Mouse (Mus musculus) neural tube, embryonic 12.5 days (tissue): ENCODE data around the gene Surf1. TPM values are rescaled to one million over a fixed set of nuclear protein-coding genes. Genes with fewer than 3 reads are reported as not detected.
"Not testable (repeated sequence)": the region's sequence is repeated elsewhere in the genome, so short reads cannot be mapped to it uniquely, and the experiment has no call there.

ENCODE experiments used
- ATAC-seq: fragments of 200-750 bp; cut with Nextera tagmentation; 2 replicates; pipeline ENCODE4 v1.8.0; 2017; ENCODE audit warnings: low read depth, mild to moderate bottlenecking, moderate TSS enrichment, moderate library complexity; ENCODE audit not compliant: low FRiP score
- H3K27ac ChIP-seq: fragments of 300-500 bp; sonication (generic); 2 replicates; pipeline ENCODE4 v1.5.1; 2016
- H3K27me3 ChIP-seq: fragments of 300-500 bp; sonication (generic); replicated peaks from 2 replicates; pipeline ENCODE4 v1.6.1; 2016; ENCODE audit warnings: mild to moderate bottlenecking
- H3K36me3 ChIP-seq: fragments of 300-500 bp; sonication (generic); 2 replicates; pipeline ENCODE4 v1.6.1; 2016; ENCODE audit warnings: mild to moderate bottlenecking
- H3K4me1 ChIP-seq: fragments of 300-500 bp; sonication (generic); 2 replicates; pipeline ENCODE4 v1.6.1; 2016
- H3K4me2 ChIP-seq: fragments of 300-500 bp; sonication (generic); replicated peaks from 2 replicates; pipeline ENCODE4 v1.6.1; 2016; ENCODE audit warnings: mild to moderate bottlenecking
- H3K4me3 ChIP-seq: fragments of 300-500 bp; sonication (generic); 2 replicates; pipeline ENCODE4 v1.5.1; 2016
- H3K9ac ChIP-seq: fragments of 300-500 bp; sonication (generic); 2 replicates; pipeline ENCODE4 v1.6.1; 2016; ENCODE audit warnings: mild to moderate bottlenecking
- H3K9me3 ChIP-seq: fragments of 300-500 bp; sonication (generic); 2 replicates; pipeline ENCODE4 v1.6.1; 2016; ENCODE audit warnings: mild to moderate bottlenecking
- WGBS: fragments of 180-500 bp; shearing (Covaris S2); methylation state at CpG from one replicate; pipeline ENCODE4 v1.1.7; 2016; 5-methylcytosine and 5-hydroxymethylcytosine counted together
- polyA plus RNA-seq: library from polyadenylated mRNA; unstranded; fragments of >200 nt; fragmentation: Nextera tagmentation; extraction: Ambion mirVana; gene quantifications from 2 replicates; pipeline ENCODE4 v1.2.1, GENCODE M21; 2016

The Surf1 gene
- polyA plus RNA-seq, 1 experiment from 2014 or later = 59.5 TPM

DNA sequence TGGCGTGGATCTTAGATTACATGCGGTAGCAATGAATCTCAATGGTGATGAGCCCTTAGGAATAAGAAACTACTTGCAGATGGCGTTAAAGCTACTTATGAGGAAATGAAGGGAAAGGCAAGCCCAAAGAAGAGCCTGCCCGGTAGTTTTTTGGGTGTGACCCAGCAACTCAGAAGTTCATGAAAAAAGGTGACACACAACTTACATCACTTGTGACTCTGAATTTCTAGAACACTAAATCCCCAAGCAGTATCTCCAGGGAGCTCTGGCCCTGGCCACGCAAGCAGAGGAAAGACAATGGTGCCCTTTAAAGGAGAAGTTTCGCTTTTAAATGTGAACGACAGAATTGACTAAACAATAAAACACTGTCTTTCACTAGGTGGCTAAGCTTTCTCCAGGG lies 13.0 kb downstream of the Surf1 start:
- ATAC-seq = no peak
- H3K9ac ChIP-seq = peak overlapping the region; percentile 60
- H3K4me3 ChIP-seq = peak overlapping the region; percentile 59
- H3K27ac ChIP-seq = peak overlapping the region; percentile 65
- WGBS = 12% methylated on average over 7 of the region's 7 CpGs
- no peaks in the 10 kb centered on the region for H3K27me3 ChIP-seq
- no peaks in the 10 kb centered on the region for H3K9me3 ChIP-seq
- H3K4me1 ChIP-seq = peaks cover 26% of the 10 kb centered on the region
- peaks cover 45% of the 10 kb centered on the region for H3K36me3 ChIP-seq
- H3K4me2 ChIP-seq = peak overlapping the region; percentile 63

DNA sequence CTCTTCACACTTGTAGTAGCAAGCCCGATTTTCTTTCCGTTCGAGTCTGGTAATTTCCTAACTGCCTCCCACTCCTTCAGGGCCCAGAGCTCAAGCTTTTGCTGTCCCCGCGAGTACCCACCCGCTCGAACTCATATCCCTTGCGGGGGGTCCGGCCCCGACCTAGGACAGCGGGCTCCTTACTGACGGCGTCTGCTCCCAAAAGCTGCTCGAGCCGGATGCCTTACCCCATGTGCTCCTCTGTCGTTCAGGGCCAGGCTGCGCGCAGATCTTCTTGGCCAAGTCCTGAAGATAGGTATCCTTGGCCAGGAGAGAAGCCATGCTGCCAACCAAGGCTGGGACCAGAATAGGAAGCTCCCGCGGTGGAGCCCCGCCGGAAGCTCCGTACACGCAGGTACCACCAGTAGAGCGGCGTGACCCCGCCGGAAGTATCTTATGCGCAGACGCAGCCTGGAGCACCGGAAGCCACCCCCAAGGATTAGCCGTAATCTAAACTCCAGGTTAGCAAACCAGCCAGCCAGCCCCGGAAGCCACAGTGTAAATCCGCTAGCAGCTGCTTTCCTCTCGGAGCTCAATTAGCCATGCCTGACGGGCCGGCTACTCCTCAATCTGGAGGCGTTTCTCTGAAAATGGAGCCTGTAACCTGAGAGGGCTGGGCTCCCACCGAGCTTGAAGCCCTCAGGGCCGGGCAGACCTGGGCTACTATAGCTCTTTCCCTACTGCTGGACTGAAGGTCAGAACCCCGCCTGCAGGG lies 13.7 kb downstream of the Surf1 start, which contains the start of gene Surf6:
TSS of gene Surf6 (minus strand) at position 413 of the 754 bp plus-strand sequence.
- Histone ChIP-seq H3K9me3 (no peaks in the 10 kb centered on the region), H3K36me3 (peaks cover 48% of the 10 kb centered on the region), H3K9ac (peak within 1 kb of the TSS; percentile 60), H3K27me3 (no peaks in the 10 kb centered on the region), H3K27ac (peak within 1 kb of the TSS; percentile 65), H3K4me1 (peaks cover 22% of the 10 kb centered on the region), H3K4me2 (peak within 1 kb of the TSS; percentile 63), H3K4me3 (peak within 1 kb of the TSS; percentile 59)
- WGBS = under 1% methylated on average over 41 of the region's 41 CpGs
- peak; percentile 94 for ATAC-seq

DNA sequence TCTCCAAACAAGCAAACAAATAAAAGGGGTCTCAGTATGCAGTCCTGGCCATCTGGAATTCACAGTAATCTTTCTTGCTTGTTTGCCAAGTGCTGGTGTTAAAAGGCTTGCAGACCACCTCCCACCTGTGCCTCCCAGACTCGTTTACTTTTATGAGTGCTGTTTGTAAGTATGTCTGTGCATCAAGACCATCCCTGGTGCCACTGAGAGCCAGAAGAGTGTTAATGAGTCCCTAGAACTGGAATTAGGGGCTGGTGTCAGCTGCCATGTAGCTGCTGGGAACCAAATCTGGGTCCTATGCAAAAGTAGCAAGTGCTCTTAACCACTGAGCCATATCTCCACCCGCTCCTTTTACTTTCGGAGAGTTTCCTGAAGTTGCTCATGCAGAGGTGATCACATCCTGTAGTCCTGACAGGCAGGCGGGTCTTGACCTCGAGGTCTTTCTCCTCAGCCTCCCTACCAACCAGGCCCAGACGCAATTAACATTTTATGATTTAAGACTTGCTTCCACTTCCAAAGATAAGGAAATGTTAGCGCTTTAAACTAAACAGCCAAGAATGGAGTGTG lies 14.4 kb downstream of the Surf1 start:
- Histone ChIP-seq H3K36me3 (peaks cover 49% of the 10 kb centered on the region), H3K27ac (no peak overlapping the region), H3K4me1 (peaks cover 20% of the 10 kb centered on the region), H3K27me3 (no peaks in the 10 kb centered on the region), H3K9me3 (no peaks in the 10 kb centered on the region), H3K4me2 (peak overlapping the region; percentile 63), H3K9ac (peak overlapping the region; percentile 60), H3K4me3 (peak overlapping the region; percentile 59)
- no peak for ATAC-seq
- 13% methylated on average over 7 of the region's 7 CpGs for WGBS

DNA sequence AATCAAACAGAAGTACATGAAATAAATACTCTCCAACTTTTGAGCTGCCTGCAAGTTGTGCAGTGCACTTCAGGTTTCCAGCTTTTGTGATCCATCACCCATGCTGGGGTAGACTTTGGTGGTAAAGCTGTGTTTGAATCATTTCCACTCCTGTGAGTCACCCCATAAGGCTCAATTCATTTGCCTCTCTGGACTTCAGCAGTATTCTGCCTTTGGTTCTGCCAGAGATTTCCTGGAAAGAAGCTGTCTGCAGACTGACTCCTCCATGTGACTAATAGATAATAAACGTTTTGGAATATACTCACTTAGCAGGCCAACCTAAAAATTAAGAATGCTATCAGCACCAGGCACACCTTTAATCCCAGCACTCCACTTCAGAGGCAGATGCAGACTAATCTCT lies 15.6 kb downstream of the Surf1 start:
- 81% methylated on average over 1 of the region's 1 CpGs for WGBS
- no peak overlapping the region for H3K4me2 ChIP-seq
- no peak for ATAC-seq
- no peaks in the 10 kb centered on the region for H3K9me3 ChIP-seq
- H3K27me3 ChIP-seq = no peaks in the 10 kb centered on the region
- H3K4me1 ChIP-seq = peaks cover 20% of the 10 kb centered on the region
- H3K27ac ChIP-seq = no peak overlapping the region
- no peak overlapping the region for H3K4me3 ChIP-seq
- H3K9ac ChIP-seq = no peak overlapping the region
- peaks cover 49% of the 10 kb centered on the region for H3K36me3 ChIP-seq

DNA sequence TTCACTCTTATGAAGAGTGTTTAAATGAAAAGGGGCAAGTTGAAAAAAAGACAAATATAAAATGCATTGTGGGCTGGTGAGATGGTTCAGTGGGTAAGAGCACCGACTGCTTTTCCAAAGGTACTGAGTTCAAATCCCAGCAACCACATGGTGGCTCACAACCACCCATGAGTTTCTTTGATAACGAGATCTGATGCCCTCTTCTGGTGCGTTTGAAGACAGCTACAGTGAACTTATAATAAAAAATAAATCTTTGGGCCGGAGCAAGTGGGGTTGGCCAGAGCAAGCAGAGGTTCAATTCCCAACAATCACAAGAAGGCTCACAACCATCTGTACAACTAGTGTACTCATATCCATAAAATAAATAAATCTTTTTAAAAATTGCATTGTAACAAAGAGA lies 20.4 kb downstream of the Surf1 start:
- Histone ChIP-seq H3K4me3 (no peak overlapping the region), H3K4me1 (no peaks in the 10 kb centered on the region), H3K27me3 (no peaks in the 10 kb centered on the region), H3K4me2 (no peak overlapping the region), H3K9me3 (no peaks in the 10 kb centered on the region), H3K36me3 (peaks cover 82% of the 10 kb centered on the region), H3K9ac (no peak overlapping the region), H3K27ac (no peak overlapping the region)
- 91% methylated on average over 4 of the region's 4 CpGs for WGBS
- no peak for ATAC-seq

DNA sequence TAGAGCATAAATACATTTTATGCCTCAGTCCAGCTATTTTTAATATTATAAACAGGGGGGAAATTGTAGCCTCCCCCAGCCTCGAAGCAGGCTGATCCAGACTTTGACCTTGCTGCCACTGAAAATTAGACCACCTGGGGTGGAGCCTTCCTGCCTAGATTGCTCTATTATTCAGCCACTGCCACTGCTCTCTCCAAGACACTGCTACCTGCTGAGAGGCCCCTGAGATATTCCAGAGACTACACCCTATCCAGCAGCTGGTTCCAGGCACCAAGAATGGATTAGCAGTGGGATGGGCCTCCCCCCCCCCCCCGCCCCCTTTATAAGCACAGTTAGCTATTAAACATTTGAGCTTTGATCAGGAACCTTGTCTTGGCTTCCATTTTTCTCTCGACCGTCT lies 30.2 kb downstream of the Surf1 start:
- not testable (repeated sequence) for ATAC-seq, H3K9me3 ChIP-seq, H3K4me2 ChIP-seq, H3K4me1 ChIP-seq, H3K4me3 ChIP-seq, H3K9ac ChIP-seq, H3K27ac ChIP-seq, H3K27me3 ChIP-seq
- 58% methylated on average over 4 of the region's 4 CpGs for WGBS
- H3K36me3 ChIP-seq = peaks cover 35% of the 10 kb centered on the region

DNA sequence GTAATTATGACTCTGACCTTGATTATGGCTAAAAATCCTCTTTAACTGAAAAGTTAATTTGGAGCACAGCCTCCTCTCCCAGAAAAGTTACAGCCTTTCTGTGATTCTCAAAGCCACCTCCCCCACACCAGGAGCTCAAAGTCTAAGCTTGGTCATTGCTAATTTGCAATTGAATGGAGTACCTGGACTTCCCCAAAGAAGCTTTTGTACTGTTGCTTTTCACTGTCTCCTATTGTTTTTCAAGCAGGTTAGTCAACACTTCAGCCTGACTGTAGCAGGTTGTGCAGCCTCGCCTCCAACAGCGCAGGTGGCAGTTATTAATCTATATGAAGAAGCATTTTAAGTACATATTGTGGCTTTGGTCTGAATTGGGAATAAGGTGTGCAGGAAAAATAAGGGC lies 30.8 kb downstream of the Surf1 start:
- H3K27me3 ChIP-seq, H3K27ac ChIP-seq, H3K4me3 ChIP-seq, H3K4me2 ChIP-seq, ATAC-seq, H3K9ac ChIP-seq, H3K9me3 ChIP-seq, H3K4me1 ChIP-seq: not testable (repeated sequence)
- H3K36me3 ChIP-seq = peaks cover 29% of the 10 kb centered on the region
- WGBS = 85% methylated on average over 2 of the region's 2 CpGs

DNA sequence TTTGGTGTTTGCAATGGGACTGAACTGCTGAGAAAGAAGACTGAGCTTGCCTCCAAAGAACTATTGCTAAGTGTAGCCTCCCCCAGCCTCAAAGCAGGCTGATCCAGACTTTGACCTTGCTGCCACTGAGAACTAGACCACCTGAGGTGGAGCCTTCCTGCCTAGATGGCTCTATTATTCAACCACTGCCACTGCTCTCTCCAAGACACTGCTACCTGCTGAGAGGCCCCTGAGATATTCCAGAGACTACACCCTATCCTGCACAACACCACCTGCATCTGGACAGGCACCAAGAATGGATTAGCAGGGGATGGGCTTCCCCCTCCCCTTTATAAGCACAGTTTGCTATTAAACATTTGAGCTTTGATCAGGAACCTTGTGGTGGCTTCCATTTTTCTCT lies 37.8 kb downstream of the Surf1 start:
- no peak for ATAC-seq
- Histone ChIP-seq H3K9ac (no peak overlapping the region), H3K9me3 (peaks cover 9% of the 10 kb centered on the region; the same call in 1 of the 2 replicates), H3K36me3 (no peaks in the 10 kb centered on the region), H3K27me3 (no peaks in the 10 kb centered on the region), H3K4me1 (no peaks in the 10 kb centered on the region), H3K4me3 (no peak overlapping the region), H3K4me2 (no peak overlapping the region), H3K27ac (no peak overlapping the region)

DNA sequence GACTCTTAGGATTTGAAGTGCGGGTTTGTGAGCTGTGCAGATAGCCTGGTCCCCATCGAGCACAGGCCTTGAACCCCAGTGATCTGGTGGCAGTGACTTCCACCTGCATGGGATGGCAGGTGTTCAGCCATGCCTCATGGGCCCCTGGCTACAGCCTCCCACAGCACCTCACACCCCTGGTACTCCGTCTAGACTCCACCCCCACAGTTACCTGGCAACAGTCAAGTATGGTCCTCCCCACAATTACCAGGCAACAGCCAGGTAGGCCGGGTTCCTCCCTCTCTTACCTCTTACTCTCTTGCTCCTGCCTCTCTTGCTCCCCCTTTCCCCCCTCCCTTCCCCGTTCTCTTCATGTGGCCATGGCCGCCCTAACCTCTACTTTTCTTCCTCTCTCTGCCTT lies 45.7 kb downstream of the Surf1 start:
- WGBS = 65% methylated on average over 6 of the region's 6 CpGs
- H3K27ac ChIP-seq = no peak overlapping the region

DNA sequence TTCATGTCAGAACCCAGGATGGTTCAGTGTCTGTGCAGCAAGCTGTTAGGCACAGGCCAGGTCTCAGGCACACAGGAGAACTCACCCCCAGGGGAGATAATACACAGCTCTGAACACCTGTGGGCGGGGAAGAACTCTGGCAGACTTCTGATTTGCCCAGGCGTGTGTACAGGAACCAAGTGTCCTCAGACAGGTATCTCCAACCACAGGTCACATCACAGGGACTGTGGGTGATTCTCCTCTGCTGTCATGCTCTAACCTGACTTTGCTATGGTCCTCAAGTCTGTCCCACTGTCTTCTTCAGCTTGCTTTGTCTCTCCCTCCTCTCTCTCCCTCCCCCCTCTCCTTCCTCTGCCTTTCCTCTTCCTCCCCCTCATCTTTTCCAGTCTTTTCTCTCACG lies 51.5 kb downstream of the Surf1 start, which contains the start of gene Abo:
TSS of gene Abo (minus strand) at position 101 of the 400 bp plus-strand sequence.
- H3K4me2 ChIP-seq = no peak within 1 kb of the TSS
- WGBS = 82% methylated on average over 3 of the region's 3 CpGs
- no peak within 1 kb of the TSS for H3K27ac ChIP-seq

More for the DNA sequence above, 45.7 kb downstream of the Surf1 start:
- no peak overlapping the region for H3K9ac ChIP-seq
- no peaks in the 10 kb centered on the region for H3K27me3 ChIP-seq
- H3K36me3 ChIP-seq = no peaks in the 10 kb centered on the region
- H3K9me3 ChIP-seq = no peaks in the 10 kb centered on the region
- H3K4me2 ChIP-seq = no peak overlapping the region
- no peak overlapping the region for H3K4me3 ChIP-seq
- no peaks in the 10 kb centered on the region for H3K4me1 ChIP-seq
- no peak for ATAC-seq

More for the DNA sequence above, 51.5 kb downstream of the Surf1 start, which contains the start of gene Abo:
- H3K4me1 ChIP-seq = no peaks in the 10 kb centered on the region
- no peak within 1 kb of the TSS for H3K4me3 ChIP-seq
- no peak within 1 kb of the TSS for H3K9ac ChIP-seq
- no peaks in the 10 kb centered on the region for H3K27me3 ChIP-seq
- no peaks in the 10 kb centered on the region for H3K9me3 ChIP-seq
- H3K36me3 ChIP-seq = no peaks in the 10 kb centered on the region
- no peak for ATAC-seq
